Mouse (Mus musculus) heart, adult 2 months (tissue): Measurements from ENCODE around the gene Npc1l1.

Source experiments
- CTCF ChIP-seq: fragments of 200-600 bp; IDR thresholded peaks from 2 replicates; pipeline ENCODE4 v1.8.1; 2022; ENCODE audit warnings: antibody characterized with exemption, mild to moderate bottlenecking, moderate library complexity
- EP300 ChIP-seq: fragments of 200-500 bp; IDR thresholded peaks from 2 replicates; pipeline ENCODE4 v1.6.1; 2011; ENCODE audit warnings: low read depth, low read length, control low read depth; ENCODE audit not compliant: insufficient read depth
- POLR2A ChIP-seq: fragments of 200-500 bp; IDR thresholded peaks from 2 replicates; pipeline ENCODE4 v1.6.1; 2011; ENCODE audit warnings: mild to moderate bottlenecking, low read depth, low read length, control low read depth; ENCODE audit not compliant: insufficient read depth

GRCm38 (mm10) chr11:6259413-6259812, 29.5 kb upstream of the Npc1l1 start:
- TF ChIP-seq POLR2A (no peak), CTCF (no peak), EP300 (no peak)
